Mouse (Mus musculus): ENCODE measurements around the gene Elovl6. TPM values are rescaled to one million over a fixed set of nuclear protein-coding genes. Genes with fewer than 3 reads are reported as not detected.

The Elovl6 gene
- polyA plus RNA-seq, 1 experiment from 2014 or later: 35.5 TPM

DNA sequence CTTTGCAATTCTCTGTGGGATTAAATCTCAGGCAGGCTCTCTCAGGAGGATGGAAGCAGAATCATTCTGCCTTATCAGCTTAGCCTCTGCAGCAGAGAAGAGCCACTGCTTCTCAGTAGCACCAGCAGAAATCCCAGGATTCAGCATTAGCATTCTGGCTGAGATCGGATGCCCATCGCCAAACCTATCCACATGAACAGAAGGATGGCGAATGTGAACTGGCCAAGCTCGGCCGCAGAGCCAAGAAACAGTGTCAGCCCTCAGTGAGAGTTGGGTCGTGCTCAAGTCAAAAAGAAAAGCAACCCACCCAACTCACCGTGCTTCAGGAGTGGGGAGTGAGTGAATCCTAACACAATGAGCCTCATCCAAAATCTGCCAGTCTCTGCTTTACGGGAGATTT is 119.6 kb downstream of the Elovl6 start:
- no peaks in the 10 kb centered on the region for H3K27me3 ChIP-seq
- H3K9me3 ChIP-seq: no peaks in the 10 kb centered on the region
- H3K27ac ChIP-seq (replicated peaks): no peak overlapping the region
- no peak overlapping the region for H3K9ac ChIP-seq (replicated peaks)
- no peak for ATAC-seq (ENCODE audit: low FRiP score, low read depth)
- no peak overlapping the region for H3K4me3 ChIP-seq
- WGBS: 87% methylated on average over 8 of the region's 8 CpGs
- H3K4me2 ChIP-seq (replicated peaks): no peak overlapping the region
- H3K36me3 ChIP-seq: no peaks in the 10 kb centered on the region
- H3K4me1 ChIP-seq: no peaks in the 10 kb centered on the region

DNA sequence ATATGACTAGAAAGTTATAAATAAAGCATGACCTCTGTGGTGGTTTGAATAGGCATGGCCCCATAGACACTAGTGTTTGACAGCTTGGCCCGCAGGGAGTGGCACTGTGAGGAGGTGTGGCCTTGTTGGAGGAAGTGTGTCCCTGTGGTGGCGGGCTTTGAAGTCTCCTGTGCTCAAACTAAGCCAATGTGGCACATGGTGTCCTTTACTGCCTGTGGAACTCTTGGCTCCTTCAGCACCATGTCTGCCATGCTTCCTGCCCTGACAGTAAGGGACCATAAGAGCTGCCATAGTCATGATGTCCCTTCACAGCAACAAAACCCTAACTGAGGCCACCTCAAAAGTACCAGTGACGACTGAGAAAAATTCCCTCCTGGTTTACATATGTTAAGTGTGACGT is 120.3 kb downstream of the Elovl6 start:
- Histone ChIP-seq H3K9me3 (no peaks in the 10 kb centered on the region), H3K27me3 (no peaks in the 10 kb centered on the region), H3K27ac (replicated peaks) (no peak overlapping the region), H3K9ac (replicated peaks) (no peak overlapping the region), H3K4me3 (no peak overlapping the region), H3K36me3 (no peaks in the 10 kb centered on the region), H3K4me1 (no peaks in the 10 kb centered on the region), H3K4me2 (replicated peaks) (no peak overlapping the region)
- 84% methylated on average over 4 of the region's 4 CpGs for WGBS
- no peak for ATAC-seq (ENCODE audit: low FRiP score, low read depth)

DNA sequence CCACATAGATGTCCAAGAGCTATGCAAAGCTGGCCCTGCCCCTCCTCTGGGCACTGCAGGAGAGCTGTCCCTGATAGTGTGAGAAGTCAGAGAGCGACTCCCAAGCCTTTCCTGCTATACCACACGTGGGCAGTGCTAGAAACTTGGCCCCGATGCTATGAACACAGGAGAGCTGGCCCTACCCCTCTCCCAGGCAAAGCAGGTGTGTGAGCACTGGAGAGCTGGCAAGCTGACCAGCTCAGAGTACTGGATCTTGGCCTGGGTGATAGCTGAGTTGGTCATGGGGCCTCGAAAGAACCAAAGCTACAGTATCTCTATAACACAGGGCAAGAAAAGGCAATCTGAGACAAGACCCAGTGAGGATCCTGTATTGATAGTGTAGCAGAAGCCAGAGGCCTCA is 124.4 kb downstream of the Elovl6 start:
- no peak for ATAC-seq (ENCODE audit: low FRiP score, low read depth)
- 85% methylated on average over 4 of the region's 4 CpGs for WGBS
- no peak overlapping the region for H3K4me2 ChIP-seq (replicated peaks)
- no peaks in the 10 kb centered on the region for H3K9me3 ChIP-seq
- H3K4me3 ChIP-seq: no peak overlapping the region
- H3K36me3 ChIP-seq: no peaks in the 10 kb centered on the region
- no peak overlapping the region for H3K27ac ChIP-seq (replicated peaks)
- no peaks in the 10 kb centered on the region for H3K4me1 ChIP-seq
- H3K27me3 ChIP-seq: no peaks in the 10 kb centered on the region
- H3K9ac ChIP-seq (replicated peaks): no peak overlapping the region

DNA sequence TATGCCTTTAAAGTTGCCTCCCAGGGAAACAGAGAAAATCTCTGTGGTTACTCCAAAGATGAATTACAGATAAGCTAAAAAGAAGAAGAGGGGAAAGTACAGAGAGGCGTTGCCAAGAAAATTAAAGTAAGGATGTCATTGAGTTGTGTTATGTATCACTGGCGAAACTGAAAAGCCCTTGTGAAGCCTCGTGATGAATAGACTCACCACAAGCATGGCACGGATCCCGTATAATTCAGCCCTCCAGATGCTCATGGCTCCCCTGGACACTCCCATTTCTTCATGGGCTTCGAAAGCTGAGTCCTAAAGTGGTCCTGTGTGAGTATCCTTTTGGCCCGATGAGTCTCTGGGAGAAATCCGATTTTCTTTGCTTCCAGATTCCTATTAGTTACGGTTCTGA is 125.1 kb downstream of the Elovl6 start:
- Histone ChIP-seq H3K27ac (replicated peaks) (no peak overlapping the region), H3K36me3 (no peaks in the 10 kb centered on the region), H3K9ac (replicated peaks) (no peak overlapping the region), H3K4me2 (replicated peaks) (no peak overlapping the region), H3K9me3 (no peaks in the 10 kb centered on the region), H3K4me3 (no peak overlapping the region), H3K4me1 (no peaks in the 10 kb centered on the region), H3K27me3 (no peaks in the 10 kb centered on the region)
- ATAC-seq (ENCODE audit: low FRiP score, low read depth): no peak
- WGBS: 90% methylated on average over 9 of the region's 9 CpGs

DNA sequence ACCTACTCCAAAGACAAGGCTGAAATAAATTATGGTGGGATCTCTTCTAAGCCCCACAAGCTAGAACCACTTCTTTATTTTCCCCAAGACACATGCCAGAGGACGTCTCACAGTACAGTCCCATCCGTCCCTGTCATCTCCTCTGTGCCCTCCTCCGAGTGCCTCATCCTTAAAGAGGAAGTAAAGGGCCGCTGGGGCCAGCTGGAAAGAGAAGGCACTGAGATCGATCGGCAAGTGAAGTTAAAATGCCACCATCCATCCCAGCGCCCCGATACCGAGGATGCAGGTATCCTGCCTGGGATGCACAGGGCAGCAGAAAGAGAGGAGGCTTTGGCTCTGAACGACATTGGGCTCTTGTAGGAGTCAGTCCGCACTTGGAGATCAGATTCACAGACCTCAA is 125.6 kb downstream of the Elovl6 start:
- no peak overlapping the region for H3K4me3 ChIP-seq
- WGBS: 95% methylated on average over 11 of the region's 11 CpGs
- H3K4me2 ChIP-seq (replicated peaks): no peak overlapping the region
- H3K27ac ChIP-seq (replicated peaks): no peak overlapping the region
- H3K36me3 ChIP-seq: no peaks in the 10 kb centered on the region
- no peaks in the 10 kb centered on the region for H3K27me3 ChIP-seq
- no peak overlapping the region for H3K9ac ChIP-seq (replicated peaks)
- H3K9me3 ChIP-seq: no peaks in the 10 kb centered on the region
- no peaks in the 10 kb centered on the region for H3K4me1 ChIP-seq
- no peak for ATAC-seq (ENCODE audit: low FRiP score, low read depth)

DNA sequence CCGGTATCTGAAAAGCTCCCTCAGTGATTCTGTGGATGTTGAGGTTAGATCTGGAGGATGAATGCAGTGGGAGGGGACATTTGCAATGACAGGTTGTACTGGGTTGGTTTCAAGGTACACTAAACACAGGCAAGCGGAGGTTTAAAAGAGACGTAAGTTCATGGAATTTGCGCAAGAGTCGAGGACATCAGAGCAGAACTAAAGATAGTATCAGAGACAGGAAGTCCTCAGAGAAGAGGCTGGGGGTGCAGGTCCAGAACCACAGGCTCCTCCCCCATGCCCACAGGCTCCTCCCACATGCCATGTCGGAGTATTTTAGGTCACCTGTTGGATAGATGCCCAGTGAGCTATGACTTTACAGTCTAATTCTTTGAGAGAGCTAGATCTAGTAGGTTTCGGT is 126.6 kb downstream of the Elovl6 start:
- Histone ChIP-seq H3K9ac (replicated peaks) (no peak overlapping the region), H3K27ac (replicated peaks) (no peak overlapping the region), H3K4me2 (replicated peaks) (no peak overlapping the region), H3K9me3 (no peaks in the 10 kb centered on the region), H3K27me3 (no peaks in the 10 kb centered on the region), H3K4me3 (no peak overlapping the region), H3K36me3 (no peaks in the 10 kb centered on the region), H3K4me1 (no peaks in the 10 kb centered on the region)
- 91% methylated on average over 7 of the region's 7 CpGs for WGBS
- ATAC-seq (ENCODE audit: low FRiP score, low read depth): no peak

DNA sequence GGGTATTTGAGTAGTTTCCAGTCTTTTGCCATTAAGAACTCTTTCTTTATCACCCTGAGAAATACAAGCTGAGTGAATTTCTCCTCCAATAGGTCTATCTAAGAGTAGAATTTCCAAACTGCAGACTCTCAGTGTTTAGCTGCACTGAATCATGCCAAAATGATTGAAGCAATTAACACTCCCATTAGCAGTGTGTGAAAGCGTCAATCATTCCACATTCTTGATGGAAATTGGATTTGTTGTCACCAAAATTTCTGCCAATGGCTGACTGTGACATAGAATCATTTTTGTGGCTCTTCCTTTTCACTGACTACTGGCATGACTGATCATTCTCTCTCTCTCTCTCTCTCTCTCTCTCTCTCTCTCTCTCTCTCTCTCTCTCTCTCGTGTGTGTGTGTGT is 131.8 kb downstream of the Elovl6 start:
- ATAC-seq (ENCODE audit: low FRiP score, low read depth): no peak
- H3K36me3 ChIP-seq: no peaks in the 10 kb centered on the region
- H3K4me2 ChIP-seq (replicated peaks): no peak overlapping the region
- H3K9ac ChIP-seq (replicated peaks): no peak overlapping the region
- H3K4me1 ChIP-seq: no peaks in the 10 kb centered on the region
- H3K27me3 ChIP-seq: no peaks in the 10 kb centered on the region
- no peaks in the 10 kb centered on the region for H3K9me3 ChIP-seq
- no peak overlapping the region for H3K27ac ChIP-seq (replicated peaks)
- WGBS: 64% methylated on average over 2 of the region's 2 CpGs
- no peak overlapping the region for H3K4me3 ChIP-seq

DNA sequence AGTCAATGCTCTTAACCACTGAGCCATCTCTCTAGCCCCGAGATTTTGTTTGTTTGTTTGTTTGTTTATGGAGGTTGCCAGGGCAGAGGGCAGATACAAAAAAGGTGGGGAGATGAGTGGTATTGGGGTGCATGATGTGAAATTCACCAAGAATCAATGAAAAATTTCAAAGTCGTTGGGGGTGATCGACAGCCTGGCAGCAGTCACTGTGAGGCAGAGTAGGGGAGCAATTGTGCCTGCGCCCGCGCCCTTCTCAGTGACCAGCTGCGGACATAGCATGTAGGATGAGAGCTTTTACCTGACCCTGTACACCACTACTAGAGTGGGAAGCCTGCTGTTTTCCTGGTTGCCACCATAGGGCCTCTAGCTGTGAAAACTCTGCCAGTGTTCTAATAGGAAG is 143.8 kb downstream of the Elovl6 start:
- Histone ChIP-seq H3K27ac (replicated peaks) (no peak overlapping the region), H3K9me3 (no peaks in the 10 kb centered on the region), H3K36me3 (no peaks in the 10 kb centered on the region), H3K4me1 (no peaks in the 10 kb centered on the region), H3K27me3 (no peaks in the 10 kb centered on the region), H3K4me2 (replicated peaks) (no peak overlapping the region), H3K9ac (replicated peaks) (no peak overlapping the region), H3K4me3 (no peak overlapping the region)
- 91% methylated on average over 7 of the region's 7 CpGs for WGBS
- ATAC-seq (ENCODE audit: low FRiP score, low read depth): no peak

DNA sequence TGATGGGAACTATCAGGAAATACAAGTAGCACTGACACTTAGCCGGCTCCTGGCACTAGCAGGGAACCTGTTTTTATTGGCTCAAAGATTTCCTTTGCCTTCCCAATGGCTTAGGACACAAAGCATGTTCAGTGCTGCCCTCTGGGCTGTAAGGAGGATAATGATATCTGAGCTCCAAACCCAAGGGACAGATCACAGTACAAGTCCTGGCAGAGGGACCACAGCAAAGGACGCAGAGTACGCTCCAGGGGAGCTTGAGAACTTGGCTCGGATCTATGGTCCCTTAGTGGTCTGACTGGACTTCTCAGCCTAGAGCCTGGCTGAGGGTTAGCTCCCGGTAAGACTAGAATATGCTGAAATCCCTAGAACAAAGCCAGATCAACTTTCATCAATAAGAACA is 148.1 kb downstream of the Elovl6 start:
- WGBS: 68% methylated on average over 5 of the region's 5 CpGs

DNA sequence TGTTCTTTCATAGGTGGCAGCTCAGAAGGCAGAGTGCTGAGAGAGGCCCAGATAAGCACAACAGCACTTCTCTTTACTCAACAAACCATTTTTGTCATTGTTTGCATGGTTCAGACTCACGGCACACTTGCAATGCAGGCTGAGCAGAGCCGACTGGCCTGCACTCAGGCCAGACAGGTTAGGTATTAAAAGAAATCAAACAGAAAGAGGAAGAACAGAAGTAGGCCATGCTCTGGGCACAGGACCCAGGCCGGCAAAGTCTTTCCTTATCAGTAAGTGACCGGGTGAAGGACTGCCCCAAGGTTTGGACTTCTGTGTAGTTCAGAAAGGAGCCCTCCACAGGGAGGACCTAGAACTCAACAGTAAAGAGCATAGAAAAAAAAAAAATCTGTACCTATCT is 149.7 kb downstream of the Elovl6 start:
- no peaks in the 10 kb centered on the region for H3K9me3 ChIP-seq
- no peak overlapping the region for H3K27ac ChIP-seq (replicated peaks)
- no peaks in the 10 kb centered on the region for H3K4me1 ChIP-seq
- H3K27me3 ChIP-seq: no peaks in the 10 kb centered on the region
- no peak overlapping the region for H3K4me2 ChIP-seq (replicated peaks)
- H3K36me3 ChIP-seq: no peaks in the 10 kb centered on the region
- 93% methylated on average over 4 of the region's 4 CpGs for WGBS
- no peak overlapping the region for H3K4me3 ChIP-seq
- ATAC-seq (ENCODE audit: low FRiP score, low read depth): no peak
- no peak overlapping the region for H3K9ac ChIP-seq (replicated peaks)

More for the DNA sequence above, 148.1 kb downstream of the Elovl6 start:
- no peak overlapping the region for H3K27ac ChIP-seq (replicated peaks)
- no peak overlapping the region for H3K9ac ChIP-seq (replicated peaks)
- H3K4me3 ChIP-seq: no peak overlapping the region
- H3K36me3 ChIP-seq: no peaks in the 10 kb centered on the region
- no peaks in the 10 kb centered on the region for H3K4me1 ChIP-seq
- ATAC-seq (ENCODE audit: low FRiP score, low read depth): no peak
- no peaks in the 10 kb centered on the region for H3K27me3 ChIP-seq
- no peak overlapping the region for H3K4me2 ChIP-seq (replicated peaks)
- H3K9me3 ChIP-seq: no peaks in the 10 kb centered on the region

DNA sequence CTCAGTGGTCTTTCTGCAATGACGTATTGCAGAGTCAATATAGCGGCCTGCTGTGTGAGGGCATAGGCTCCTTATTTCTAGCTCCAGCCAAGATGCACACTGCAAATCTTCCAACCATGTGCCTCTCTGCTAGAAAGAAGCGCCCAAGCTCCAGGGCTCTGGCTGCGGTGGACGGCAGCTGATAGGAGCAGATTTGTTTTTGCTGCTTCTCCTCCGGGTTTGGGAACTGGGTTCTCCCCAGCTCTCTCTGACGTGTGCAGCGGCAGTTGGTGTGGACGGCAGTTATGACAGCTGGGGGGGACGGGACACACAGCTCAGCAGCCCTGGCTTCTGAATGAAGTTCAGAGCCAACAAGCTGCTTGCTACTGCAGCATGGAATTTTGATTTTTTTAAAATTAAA is 150.2 kb downstream of the Elovl6 start:
- H3K4me2 ChIP-seq (replicated peaks): no peak overlapping the region
- ATAC-seq (ENCODE audit: low FRiP score, low read depth): no peak

DNA sequence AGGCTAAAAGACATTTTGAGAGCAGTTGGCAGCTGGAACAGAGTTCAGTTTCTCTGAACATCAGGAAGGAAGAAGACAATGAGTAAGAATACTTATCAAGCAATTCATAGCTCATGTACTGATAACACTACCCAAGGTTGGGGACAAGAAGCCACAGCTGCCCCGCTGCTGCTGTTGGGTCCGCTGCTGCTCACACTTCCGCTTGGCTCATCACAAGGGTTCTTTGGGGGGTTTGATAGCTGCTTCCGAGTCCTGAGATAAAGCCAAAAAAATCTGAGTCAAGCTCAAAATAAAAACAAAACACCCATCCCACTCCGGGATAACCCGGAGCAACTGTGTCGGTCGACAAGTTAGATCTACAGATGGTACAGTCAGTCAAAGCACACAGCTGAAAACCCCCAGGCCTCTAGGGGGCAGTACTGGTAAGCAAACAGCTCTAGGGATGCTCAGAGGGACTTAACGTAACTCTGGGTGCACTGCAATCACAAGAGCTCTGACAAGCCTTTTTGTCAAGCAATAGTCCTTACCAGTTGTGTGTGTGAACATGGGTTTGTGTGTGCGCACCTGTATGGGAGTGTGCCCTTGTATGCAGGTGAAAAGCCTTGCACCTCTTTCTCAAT is 151.0 kb downstream of the Elovl6 start:
- WGBS: 88% methylated on average over 10 of the region's 10 CpGs
- Histone ChIP-seq H3K4me3 (no peak overlapping the region), H3K27ac (replicated peaks) (no peak overlapping the region), H3K9ac (replicated peaks) (no peak overlapping the region), H3K36me3 (no peaks in the 10 kb centered on the region), H3K27me3 (no peaks in the 10 kb centered on the region), H3K4me2 (replicated peaks) (no peak overlapping the region), H3K9me3 (no peaks in the 10 kb centered on the region), H3K4me1 (no peaks in the 10 kb centered on the region)
- ATAC-seq (ENCODE audit: low FRiP score, low read depth): no peak

More for the DNA sequence above, 150.2 kb downstream of the Elovl6 start:
- H3K9ac ChIP-seq (replicated peaks): no peak overlapping the region
- no peak overlapping the region for H3K27ac ChIP-seq (replicated peaks)
- H3K4me1 ChIP-seq: no peaks in the 10 kb centered on the region
- H3K9me3 ChIP-seq: no peaks in the 10 kb centered on the region
- 87% methylated on average over 10 of the region's 10 CpGs for WGBS
- no peaks in the 10 kb centered on the region for H3K27me3 ChIP-seq
- no peaks in the 10 kb centered on the region for H3K36me3 ChIP-seq
- no peak overlapping the region for H3K4me3 ChIP-seq

DNA sequence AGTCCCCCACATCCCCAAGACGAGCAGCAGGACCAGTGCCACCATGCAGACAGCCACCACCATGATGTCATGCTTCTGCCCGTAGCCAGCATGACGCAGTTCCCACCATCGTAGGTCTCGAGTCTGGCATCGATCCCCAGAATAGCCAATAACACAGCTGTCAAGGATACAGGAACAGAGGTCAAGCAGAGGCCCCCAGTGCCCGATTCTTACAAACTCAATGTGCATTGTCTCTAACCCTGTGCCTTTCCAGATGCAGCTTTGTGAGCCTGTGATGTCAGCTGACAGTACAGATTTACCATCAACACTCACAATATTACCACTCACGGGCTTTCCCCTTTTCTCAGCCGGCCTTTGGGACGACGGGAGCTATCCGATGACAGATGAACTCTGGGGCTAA is 154.0 kb downstream of the Elovl6 start:
- Histone ChIP-seq H3K9ac (replicated peaks) (no peak overlapping the region), H3K36me3 (no peaks in the 10 kb centered on the region), H3K9me3 (no peaks in the 10 kb centered on the region), H3K27ac (replicated peaks) (no peak overlapping the region), H3K4me2 (replicated peaks) (no peak overlapping the region), H3K4me1 (no peaks in the 10 kb centered on the region), H3K4me3 (no peak overlapping the region), H3K27me3 (no peaks in the 10 kb centered on the region)
- WGBS: 88% methylated on average over 12 of the region's 12 CpGs
- no peak for ATAC-seq (ENCODE audit: low FRiP score, low read depth)
